Mouse (Mus musculus) heart, postnatal 4 days (tissue): Measurements from ENCODE around the gene Cldn9. TPM values are rescaled to one million over a fixed set of nuclear protein-coding genes. Genes with fewer than 3 reads are reported as not detected.

ENCODE experiments used
- DNase-seq: peaks from one replicate; pipeline ENCODE4 v3.0.0; 2021
- total RNA-seq, 2 experiments: library from RNA; stranded (reverse); gene quantifications; 2 replicates each; pipeline ENCODE4 v1.2.3; 2021

Gene Cldn9
- total RNA-seq, 2 experiments from 2014 or later = not detected

- DNase-seq = no peak
Measured at GRCm38 (mm10) chr17:23680336-23680735, 3.5 kb downstream of the Cldn9 start.

- DNase-seq = no peak
Measured at GRCm38 (mm10) chr17:23679127-23679835, 4.5 kb downstream of the Cldn9 start, which contains the start of gene Cldn6. Gene Cldn6 (plus strand): TSS chr17:23679249.

- peak; percentile 90 for DNase-seq
Measured at GRCm38 (mm10) chr17:23677236-23677679, 6.6 kb downstream of the Cldn9 start, which contains the start of gene Tnfrsf12a. Gene Tnfrsf12a (minus strand): TSS chr17:23677468.

GRCm38 (mm10) chr17:23676473-23677031 is 7.3 kb downstream of the Cldn9 start:
- DNase-seq = peak; percentile 86

DNA sequence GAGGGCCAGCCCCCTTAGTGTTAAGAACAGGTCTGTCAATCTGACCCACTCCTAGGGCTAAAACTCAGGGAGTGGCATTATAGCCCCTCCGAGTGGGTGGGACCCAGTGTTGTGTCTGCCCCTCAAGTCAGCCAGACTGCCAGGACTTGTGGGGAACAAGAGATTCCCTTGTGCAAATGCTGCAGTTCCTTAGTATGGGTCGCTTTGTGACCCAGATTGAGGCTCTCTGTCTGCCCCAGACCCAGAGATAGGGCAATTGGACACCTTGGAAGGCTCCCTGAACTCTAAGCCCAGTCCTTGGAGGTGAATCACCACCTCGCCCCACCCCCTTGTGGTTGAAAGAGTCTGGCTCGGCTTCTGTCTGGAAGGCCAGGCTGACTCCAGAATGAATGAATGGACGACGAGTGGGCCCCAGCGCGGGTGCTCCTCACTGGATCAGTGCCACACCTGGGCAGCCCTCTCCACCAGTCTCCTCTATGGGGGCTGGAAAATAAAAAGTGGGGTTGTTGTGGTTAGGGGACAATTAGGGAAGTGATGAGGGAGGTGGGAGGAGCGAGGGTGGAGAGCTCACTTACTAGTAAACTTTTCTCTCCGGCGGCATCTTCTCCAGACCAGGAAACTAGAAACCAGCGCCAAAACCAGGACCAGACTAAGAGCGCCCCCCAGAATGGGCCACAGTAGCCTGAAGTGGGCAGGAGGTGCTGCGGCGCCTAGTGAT is 8.1 kb downstream of the Cldn9 start:
- peak; percentile 69 for DNase-seq

- DNase-seq = peak; percentile 78
Measured at GRCm38 (mm10) chr17:23675127-23675526, 8.7 kb downstream of the Cldn9 start.

DNA sequence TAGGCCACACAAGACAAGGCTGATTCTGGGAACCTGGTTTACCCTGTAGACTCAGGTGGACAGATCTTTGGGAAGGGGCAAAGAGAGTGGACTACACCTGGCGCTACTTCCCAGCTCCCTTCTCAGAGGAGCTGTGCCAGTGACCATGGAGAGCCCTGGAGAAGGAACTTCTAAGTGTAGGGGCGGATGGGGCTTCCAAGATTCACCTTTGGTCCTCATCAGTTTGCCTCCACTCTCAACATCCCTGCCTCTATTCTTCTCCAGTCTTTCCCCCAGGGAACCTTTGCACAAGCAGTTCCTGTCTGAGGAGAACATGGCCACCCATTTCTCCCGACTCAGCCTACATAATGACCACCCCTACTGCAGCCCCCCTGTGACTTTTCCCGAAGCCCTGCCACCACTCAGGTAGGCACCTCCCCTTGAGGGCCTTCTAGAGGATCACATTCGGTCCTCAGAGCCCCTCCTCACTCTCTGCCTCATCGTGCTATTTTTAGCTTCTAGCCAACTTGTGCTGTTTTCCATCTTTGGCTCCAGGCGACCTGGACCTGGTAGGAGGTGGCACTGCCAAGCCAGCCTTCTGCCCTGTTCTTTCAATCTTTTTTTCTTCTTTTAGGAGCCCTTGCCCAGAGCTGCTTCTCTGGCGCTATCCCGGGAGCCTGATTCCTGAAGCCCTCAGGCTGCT is 9.4 kb downstream of the Cldn9 start:
- DNase-seq = peak; percentile 66

- DNase-seq = peak; percentile 93
Measured at GRCm38 (mm10) chr17:23673424-23674073, 10.3 kb downstream of the Cldn9 start, which contains the start of the genes Hcfc1r1 and Thoc6. Gene Hcfc1r1 (plus strand): TSS chr17:23673596. Gene Thoc6 (minus strand): TSS chr17:23673882.

- no peak for DNase-seq
Measured at GRCm38 (mm10) chr17:23672761-23673160, 11.1 kb downstream of the Cldn9 start.

DNA sequence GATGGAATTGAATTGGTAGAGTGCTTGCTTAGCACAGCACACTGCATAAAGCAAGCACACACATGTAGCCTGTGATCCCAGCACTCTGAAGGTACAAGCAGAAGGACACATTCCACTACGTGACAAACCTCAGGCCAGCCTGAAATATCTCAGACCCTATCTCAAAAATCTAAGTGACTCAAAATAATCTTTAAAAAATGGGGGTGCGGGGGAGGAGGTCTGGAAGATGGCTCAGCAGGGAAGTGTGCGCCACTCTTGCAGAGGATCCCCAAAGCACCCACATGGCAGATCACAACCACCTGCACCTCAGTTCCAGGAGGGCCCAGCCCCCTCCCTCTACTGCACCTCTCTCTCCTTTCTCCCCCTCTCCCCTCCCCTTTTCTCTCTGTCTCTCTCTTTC is 12.3 kb downstream of the Cldn9 start:
- DNase-seq = no peak

DNA sequence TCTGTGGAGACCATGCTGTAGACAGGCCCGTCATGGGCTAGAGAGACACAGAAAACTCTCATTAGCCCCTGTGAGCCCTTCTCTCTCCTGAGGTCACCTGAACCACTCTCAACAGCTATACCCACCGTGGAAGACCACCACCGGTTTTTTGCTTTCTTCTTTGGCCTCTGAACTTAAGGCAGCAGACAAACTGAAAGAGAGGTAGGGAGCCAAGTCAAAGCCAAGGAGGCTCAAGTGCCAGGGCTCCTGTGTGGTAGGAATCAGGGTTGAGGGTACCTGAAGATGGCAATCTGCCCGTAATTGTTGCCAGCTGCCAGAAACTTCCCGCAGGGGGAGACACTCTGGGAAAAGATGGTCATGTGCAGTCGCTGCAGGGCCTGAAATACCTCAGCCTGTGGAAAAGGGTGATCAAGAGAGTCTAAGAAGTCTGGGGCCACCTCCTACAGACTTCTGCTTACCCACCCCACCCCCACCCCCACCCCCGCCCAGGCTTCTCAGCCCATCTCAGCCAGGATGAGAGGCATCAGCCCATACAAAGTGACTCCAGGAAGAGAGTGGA is 13.2 kb downstream of the Cldn9 start:
- DNase-seq = no peak

DNA sequence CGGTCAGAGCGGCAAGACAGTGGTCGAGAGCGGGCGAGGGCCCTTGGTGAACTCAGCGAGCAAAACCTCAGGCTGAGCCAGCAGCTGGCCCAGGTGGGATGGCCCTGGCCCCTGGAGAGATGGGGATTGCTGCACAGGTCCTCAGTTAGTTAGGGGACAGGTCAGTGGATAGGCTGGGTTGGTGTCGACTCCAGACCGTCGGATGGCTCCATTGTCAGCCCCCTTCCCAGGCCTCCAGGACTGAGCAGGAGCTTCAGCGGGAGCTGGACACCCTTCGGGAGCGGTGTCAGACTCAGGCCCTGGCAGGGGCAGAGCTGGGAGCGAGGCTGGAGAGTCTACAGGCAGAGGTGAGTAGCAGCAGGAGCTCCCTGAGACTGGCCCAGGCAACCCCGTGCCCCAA is 18.3 kb downstream of the Cldn9 start:
- DNase-seq = no peak

- DNase-seq = no peak
Measured at GRCm38 (mm10) chr17:23664556-23665021, 19.2 kb downstream of the Cldn9 start.

DNA sequence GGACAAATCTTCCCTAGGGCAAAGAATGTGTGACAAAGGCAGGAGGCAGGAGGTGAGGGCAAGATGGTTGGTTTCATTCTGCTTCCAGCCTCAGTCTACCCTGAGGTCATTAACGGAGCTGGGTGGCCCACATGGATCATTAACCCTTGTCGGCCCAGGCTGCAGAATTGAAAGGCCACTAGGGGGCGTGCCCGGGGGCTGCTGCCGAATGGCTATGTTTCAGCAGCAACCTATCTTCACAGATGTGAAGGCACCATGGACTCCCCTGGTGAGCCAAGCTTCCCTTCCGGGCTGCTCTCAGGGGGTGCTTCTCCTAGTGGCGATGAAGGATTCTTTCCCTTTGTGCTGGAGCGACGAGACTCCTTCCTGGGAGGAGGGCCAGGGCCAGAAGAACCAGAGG is 22.3 kb downstream of the Cldn9 start:
- peak; percentile 42 for DNase-seq

- DNase-seq = no peak
Measured at GRCm38 (mm10) chr17:23660876-23661200, 23.0 kb downstream of the Cldn9 start.

- DNase-seq = peak; percentile 49
Measured at GRCm38 (mm10) chr17:23660117-23660875, 23.5 kb downstream of the Cldn9 start, which contains the start of gene Bicdl2. Gene Bicdl2 (plus strand): TSS chr17:23660506.

- DNase-seq = no peak
Measured at GRCm38 (mm10) chr17:23658450-23658849, 25.4 kb downstream of the Cldn9 start.

- no peak for DNase-seq
Measured at GRCm38 (mm10) chr17:23654410-23654809, 29.4 kb downstream of the Cldn9 start.

GRCm38 (mm10) chr17:23654001-23654400 is 29.8 kb downstream of the Cldn9 start:
- no peak for DNase-seq

GRCm38 (mm10) chr17:23653324-23653723 is 30.5 kb downstream of the Cldn9 start:
- no peak for DNase-seq

DNA sequence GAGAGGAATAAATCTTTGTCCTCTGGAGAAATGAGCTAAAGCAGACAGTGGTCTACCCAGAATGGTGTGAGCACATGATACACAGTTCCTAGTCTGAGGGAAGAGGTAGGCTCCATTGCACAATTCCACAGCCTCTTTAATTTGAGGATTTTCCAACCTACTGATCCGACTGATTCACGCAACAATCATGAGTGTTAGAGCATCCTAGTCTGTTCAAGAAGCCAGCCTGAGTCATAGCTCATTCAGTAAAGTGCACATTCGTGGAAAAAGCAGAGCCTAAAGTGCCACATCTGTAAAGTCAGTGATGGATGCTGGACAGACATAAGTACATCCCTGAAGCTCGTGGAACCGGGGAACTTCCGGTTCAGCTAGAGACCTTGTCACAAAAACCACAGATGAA is 32.5 kb downstream of the Cldn9 start:
- no peak for DNase-seq
